Mouse (Mus musculus) ES-E14 (cell line): Measurements from ENCODE around the gene Tnfaip8l2.

Experiments
- CHD2 ChIP-seq: IDR thresholded peaks from 2 replicates; pipeline ENCODE4 v1.6.1; 2014; ENCODE audit warnings: mild to moderate bottlenecking, low read depth, low read length, inconsistent platforms
- HCFC1 ChIP-seq: IDR thresholded peaks from 2 replicates; pipeline ENCODE4 v1.6.1; 2012; ENCODE audit warnings: low read length, inconsistent platforms, borderline replicate concordance; ENCODE audit not compliant: insufficient read depth
- MAFK ChIP-seq: IDR thresholded peaks from 2 replicates; pipeline ENCODE4 v1.6.1; 2014; ENCODE audit warnings: mild to moderate bottlenecking, low read depth, low read length, inconsistent platforms; ENCODE audit not compliant: insufficient read depth
- ZC3H11A ChIP-seq: IDR thresholded peaks from 2 replicates; pipeline ENCODE4 v1.6.1; 2012; ENCODE audit warnings: low read depth, mild to moderate bottlenecking, inconsistent platforms, low read length, borderline replicate concordance
- ZNF384 ChIP-seq: IDR thresholded peaks from 2 replicates; pipeline ENCODE4 v1.6.1; 2012; ENCODE audit warnings: low read depth, low read length, inconsistent platforms

DNA sequence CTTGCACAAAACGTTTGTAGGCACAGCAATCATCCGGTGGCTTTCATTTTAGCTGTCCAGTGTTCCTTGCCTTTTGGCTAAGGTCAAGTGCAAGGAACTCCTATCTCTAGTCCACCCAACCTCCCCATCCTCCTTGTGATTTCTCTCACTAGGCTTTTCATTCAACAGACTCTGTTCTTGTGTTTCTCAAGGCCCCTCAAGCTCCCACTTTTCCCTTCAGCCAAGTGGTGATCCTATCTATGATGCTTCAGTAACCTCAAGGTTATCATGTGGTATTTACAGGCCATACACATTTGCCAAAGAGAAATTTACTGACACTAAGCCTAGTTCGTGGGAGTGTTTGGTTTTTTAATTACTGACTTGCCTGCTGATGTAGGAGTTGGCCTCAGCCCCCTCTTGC, 37.7 kb upstream of the Tnfaip8l2 start:
- TF ChIP-seq ZNF384: no peak
- no peak for TF ChIP-seq CHD2
- TF ChIP-seq MAFK: no peak
- TF ChIP-seq HCFC1: no peak
- no peak for TF ChIP-seq ZC3H11A
